Mouse (Mus musculus): ENCODE data around the gene Sorcs3. TPM values are rescaled to one million over a fixed set of nuclear protein-coding genes. Genes with fewer than 3 reads are reported as not detected.

Sorcs3 gene
- polyA plus RNA-seq, 1 experiment from 2014 or later: 9.9 TPM

DNA sequence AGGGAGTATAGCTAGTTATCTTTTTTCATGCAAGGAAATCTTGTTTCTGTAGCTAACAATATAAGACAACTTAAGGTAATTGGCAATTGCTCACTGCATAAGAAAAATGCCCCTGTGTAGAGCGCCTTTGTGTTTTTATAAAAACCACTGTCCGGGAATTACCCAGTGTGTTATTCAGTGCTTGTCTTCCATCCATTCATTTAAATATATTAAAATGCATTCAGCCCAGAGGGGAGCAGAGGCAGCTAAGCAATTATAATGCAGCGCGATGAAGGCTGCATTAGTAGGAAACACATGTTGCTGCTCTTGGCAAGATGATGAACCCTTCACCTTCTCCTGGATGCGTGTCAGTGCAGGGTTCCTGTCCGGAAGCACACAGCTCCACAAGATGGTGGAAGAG, 454.4 kb downstream of the Sorcs3 start:
- Histone ChIP-seq H3K9ac (replicated peaks; ENCODE audit: low read depth, low read length) (no peak overlapping the region), H3K4me2 (ENCODE audit: low read length) (no peak overlapping the region), H3K9me3 (ENCODE audit: control insufficient read depth, low read length) (no peaks in the 10 kb centered on the region), H3K27ac (ENCODE audit: low read length) (no peak overlapping the region), H3K4me1 (replicated peaks; ENCODE audit: control insufficient read depth, insufficient read depth, low read length) (peaks cover 2% of the 10 kb centered on the region; the same call in 1 of the 2 replicates), H3K36me3 (ENCODE audit: control insufficient read depth, insufficient read depth) (no peaks in the 10 kb centered on the region), H3K4me3 (replicated peaks; ENCODE audit: low read length) (no peak overlapping the region), H3K27me3 (replicated peaks; ENCODE audit: control insufficient read depth, insufficient read depth, low read length) (no peaks in the 10 kb centered on the region)
- peak; percentile 74 for ATAC-seq
- 24% methylated on average over 6 of the region's 6 CpGs for WGBS

DNA sequence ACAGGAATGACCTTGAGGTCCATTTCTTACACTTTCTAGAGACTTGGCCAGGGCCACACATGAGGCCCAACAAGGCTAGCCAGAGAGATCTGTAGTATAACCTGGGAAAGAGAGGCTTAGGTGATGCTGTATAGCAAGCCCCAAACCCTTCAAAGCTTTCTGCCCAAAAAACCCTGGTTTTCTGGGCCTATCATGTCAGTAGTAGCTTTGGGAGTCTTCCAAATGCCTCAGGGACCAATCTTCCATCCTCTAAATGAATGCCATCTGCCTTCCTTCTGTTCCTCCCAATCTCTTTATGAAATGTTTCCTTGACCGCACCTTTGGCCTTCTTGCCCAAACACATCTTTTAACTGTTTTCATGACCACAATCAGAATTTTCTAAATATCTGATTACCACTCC, 474.1 kb downstream of the Sorcs3 start:
- H3K4me2 ChIP-seq (ENCODE audit: low read length): no peak overlapping the region
- ATAC-seq: no peak
- H3K4me3 ChIP-seq (replicated peaks; ENCODE audit: low read length): no peak overlapping the region
- H3K9ac ChIP-seq (replicated peaks; ENCODE audit: low read depth, low read length): no peak overlapping the region
- H3K4me1 ChIP-seq (replicated peaks; ENCODE audit: control insufficient read depth, insufficient read depth, low read length): peaks cover 5% of the 10 kb centered on the region
- WGBS: 90% methylated on average over 1 of the region's 1 CpGs
- no peaks in the 10 kb centered on the region for H3K27me3 ChIP-seq (replicated peaks; ENCODE audit: control insufficient read depth, insufficient read depth, low read length)
- H3K36me3 ChIP-seq (ENCODE audit: control insufficient read depth, insufficient read depth): no peaks in the 10 kb centered on the region
- no peak overlapping the region for H3K27ac ChIP-seq (ENCODE audit: low read length)
- H3K9me3 ChIP-seq (ENCODE audit: control insufficient read depth, low read length): no peaks in the 10 kb centered on the region

DNA sequence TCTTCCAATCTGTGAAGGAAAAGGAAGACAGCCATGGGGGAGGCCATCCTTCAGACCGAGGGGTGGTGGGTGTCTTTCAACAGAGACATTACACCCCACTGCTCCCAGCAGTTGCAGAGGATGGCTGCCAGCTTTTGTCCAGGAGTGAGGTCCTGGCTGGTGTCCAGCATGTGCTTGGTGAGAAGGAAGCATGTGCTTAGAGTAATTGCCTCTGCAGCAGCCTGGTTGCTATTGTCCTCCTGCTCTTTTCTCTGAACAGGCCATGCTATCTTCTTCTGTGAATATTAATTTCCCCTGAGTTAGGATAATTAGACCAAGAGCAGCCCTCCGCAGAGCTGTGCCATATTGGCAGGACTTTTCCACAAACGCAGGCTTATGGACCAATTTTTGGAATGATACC, 476.7 kb downstream of the Sorcs3 start:
- no peak overlapping the region for H3K4me3 ChIP-seq (replicated peaks; ENCODE audit: low read length)
- no peak overlapping the region for H3K27ac ChIP-seq (ENCODE audit: low read length)
- no peak overlapping the region for H3K4me2 ChIP-seq (ENCODE audit: low read length)
- H3K9me3 ChIP-seq (ENCODE audit: control insufficient read depth, low read length): no peaks in the 10 kb centered on the region
- peaks cover 5% of the 10 kb centered on the region for H3K4me1 ChIP-seq (replicated peaks; ENCODE audit: control insufficient read depth, insufficient read depth, low read length)
- peak; percentile 86 for ATAC-seq
- no peaks in the 10 kb centered on the region for H3K36me3 ChIP-seq (ENCODE audit: control insufficient read depth, insufficient read depth)
- no peaks in the 10 kb centered on the region for H3K27me3 ChIP-seq (replicated peaks; ENCODE audit: control insufficient read depth, insufficient read depth, low read length)
- H3K9ac ChIP-seq (replicated peaks; ENCODE audit: low read depth, low read length): no peak overlapping the region
- WGBS: 23% methylated on average over 3 of the region's 3 CpGs

GRCm38 (mm10) chr19:48686369-48686768, 480.5 kb downstream of the Sorcs3 start:
- ATAC-seq: no peak
- H3K4me2 ChIP-seq (ENCODE audit: low read length): no peak overlapping the region
- no peaks in the 10 kb centered on the region for H3K36me3 ChIP-seq (ENCODE audit: control insufficient read depth, insufficient read depth)
- H3K9me3 ChIP-seq (ENCODE audit: control insufficient read depth, low read length): no peaks in the 10 kb centered on the region
- no peak overlapping the region for H3K4me3 ChIP-seq (replicated peaks; ENCODE audit: low read length)
- H3K27ac ChIP-seq (ENCODE audit: low read length): no peak overlapping the region
- no peaks in the 10 kb centered on the region for H3K27me3 ChIP-seq (replicated peaks; ENCODE audit: control insufficient read depth, insufficient read depth, low read length)
- no peak overlapping the region for H3K9ac ChIP-seq (replicated peaks; ENCODE audit: low read depth, low read length)
- peaks cover 5% of the 10 kb centered on the region for H3K4me1 ChIP-seq (replicated peaks; ENCODE audit: control insufficient read depth, insufficient read depth, low read length)
- WGBS: 38% methylated on average over 2 of the region's 2 CpGs

GRCm38 (mm10) chr19:48700111-48700658, 494.4 kb downstream of the Sorcs3 start:
- Histone ChIP-seq H3K27ac (ENCODE audit: low read length) (no peak overlapping the region), H3K27me3 (replicated peaks; ENCODE audit: control insufficient read depth, insufficient read depth, low read length) (no peaks in the 10 kb centered on the region), H3K9ac (replicated peaks; ENCODE audit: low read depth, low read length) (no peak overlapping the region), H3K4me3 (replicated peaks; ENCODE audit: low read length) (no peak overlapping the region), H3K36me3 (ENCODE audit: control insufficient read depth, insufficient read depth) (no peaks in the 10 kb centered on the region), H3K4me2 (ENCODE audit: low read length) (no peak overlapping the region), H3K9me3 (ENCODE audit: control insufficient read depth, low read length) (no peaks in the 10 kb centered on the region), H3K4me1 (replicated peaks; ENCODE audit: control insufficient read depth, insufficient read depth, low read length) (no peaks in the 10 kb centered on the region)
- ATAC-seq: no peak
- 88% methylated on average over 6 of the region's 6 CpGs for WGBS

DNA sequence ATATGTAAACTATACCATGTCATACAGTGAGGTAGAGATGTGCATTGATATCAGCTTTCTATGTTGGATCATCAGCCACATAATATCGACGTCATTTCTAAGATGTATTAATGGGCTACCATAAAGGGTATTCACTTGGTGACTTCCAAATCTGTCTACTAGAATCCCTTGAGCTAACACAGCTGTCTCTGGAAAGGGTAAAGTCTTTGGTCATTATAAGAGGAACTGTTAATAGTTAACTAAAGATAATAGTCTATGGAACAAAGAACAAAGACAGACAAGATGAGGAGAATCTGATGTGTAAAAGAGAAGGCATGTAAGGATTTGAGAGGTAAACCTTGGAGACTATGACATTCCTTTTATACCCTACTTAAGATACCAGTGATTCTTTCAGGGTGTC, 497.9 kb downstream of the Sorcs3 start:
- Histone ChIP-seq H3K4me2 (ENCODE audit: low read length) (no peak overlapping the region), H3K4me3 (replicated peaks; ENCODE audit: low read length) (no peak overlapping the region), H3K9ac (replicated peaks; ENCODE audit: low read depth, low read length) (no peak overlapping the region), H3K9me3 (ENCODE audit: control insufficient read depth, low read length) (no peaks in the 10 kb centered on the region), H3K27me3 (replicated peaks; ENCODE audit: control insufficient read depth, insufficient read depth, low read length) (no peaks in the 10 kb centered on the region), H3K27ac (ENCODE audit: low read length) (no peak overlapping the region), H3K36me3 (ENCODE audit: control insufficient read depth, insufficient read depth) (no peaks in the 10 kb centered on the region), H3K4me1 (replicated peaks; ENCODE audit: control insufficient read depth, insufficient read depth, low read length) (peaks cover 2% of the 10 kb centered on the region; the same call in 1 of the 2 replicates)
- 99% methylated on average over 2 of the region's 2 CpGs for WGBS
- no peak for ATAC-seq

- Histone ChIP-seq H3K4me2 (ENCODE audit: low read length) (no peak overlapping the region), H3K9me3 (ENCODE audit: control insufficient read depth, low read length) (no peaks in the 10 kb centered on the region), H3K36me3 (ENCODE audit: control insufficient read depth, insufficient read depth) (no peaks in the 10 kb centered on the region), H3K4me3 (replicated peaks; ENCODE audit: low read length) (no peak overlapping the region), H3K4me1 (replicated peaks; ENCODE audit: control insufficient read depth, insufficient read depth, low read length) (peaks cover 2% of the 10 kb centered on the region; the same call in 1 of the 2 replicates), H3K27me3 (replicated peaks; ENCODE audit: control insufficient read depth, insufficient read depth, low read length) (no peaks in the 10 kb centered on the region), H3K9ac (replicated peaks; ENCODE audit: low read depth, low read length) (no peak overlapping the region), H3K27ac (ENCODE audit: low read length) (no peak overlapping the region)
- ATAC-seq: no peak
- 5% methylated on average over 1 of the region's 1 CpGs for WGBS
Measured at GRCm38 (mm10) chr19:48706267-48706923, 500.6 kb downstream of the Sorcs3 start.

- Histone ChIP-seq H3K36me3 (ENCODE audit: control insufficient read depth, insufficient read depth) (no peaks in the 10 kb centered on the region), H3K9ac (replicated peaks; ENCODE audit: low read depth, low read length) (no peak overlapping the region), H3K27me3 (replicated peaks; ENCODE audit: control insufficient read depth, insufficient read depth, low read length) (no peaks in the 10 kb centered on the region), H3K4me2 (ENCODE audit: low read length) (no peak overlapping the region), H3K9me3 (ENCODE audit: control insufficient read depth, low read length) (no peaks in the 10 kb centered on the region), H3K27ac (ENCODE audit: low read length) (no peak overlapping the region), H3K4me1 (replicated peaks; ENCODE audit: control insufficient read depth, insufficient read depth, low read length) (peaks cover 2% of the 10 kb centered on the region; the same call in 1 of the 2 replicates), H3K4me3 (replicated peaks; ENCODE audit: low read length) (no peak overlapping the region)
- no peak for ATAC-seq
- 100% methylated on average over 1 of the region's 1 CpGs for WGBS
Measured at GRCm38 (mm10) chr19:48706924-48707320, 501.1 kb downstream of the Sorcs3 start.

GRCm38 (mm10) chr19:48725851-48726419, 520.1 kb downstream of the Sorcs3 start:
- H3K4me2 ChIP-seq (ENCODE audit: low read length): no peak overlapping the region
- no peak overlapping the region for H3K4me3 ChIP-seq (replicated peaks; ENCODE audit: low read length)
- peaks cover 10% of the 10 kb centered on the region for H3K4me1 ChIP-seq (replicated peaks; ENCODE audit: control insufficient read depth, insufficient read depth, low read length)
- no peaks in the 10 kb centered on the region for H3K36me3 ChIP-seq (ENCODE audit: control insufficient read depth, insufficient read depth)
- no peak for ATAC-seq
- H3K9ac ChIP-seq (replicated peaks; ENCODE audit: low read depth, low read length): no peak overlapping the region
- 24% methylated on average over 6 of the region's 6 CpGs for WGBS
- no peaks in the 10 kb centered on the region for H3K9me3 ChIP-seq (ENCODE audit: control insufficient read depth, low read length)
- no peak overlapping the region for H3K27ac ChIP-seq (ENCODE audit: low read length)
- no peaks in the 10 kb centered on the region for H3K27me3 ChIP-seq (replicated peaks; ENCODE audit: control insufficient read depth, insufficient read depth, low read length)

Measured in forebrain, embryonic 16.5 days (tissue).